Mouse (Mus musculus) G1E-ER4 (cell line): Measurements from ENCODE around the gene Pllp. TPM values are rescaled to one million over a fixed set of nuclear protein-coding genes. Genes with fewer than 3 reads are reported as not detected.

Experiments
- GATA1 ChIP-seq: IDR thresholded peaks from one replicate; pipeline ENCODE4 v1.8.0; 2012; ENCODE audit warnings: low read length, inconsistent platforms
- polyA plus RNA-seq: library from polyadenylated mRNA; stranded (reverse); fragments of >175 nt; gene quantifications from 2 replicates; pipeline ENCODE4 v1.2.3, GENCODE M21; 2012

Pllp gene
- polyA plus RNA-seq, 1 experiment = not detected

GRCm38 (mm10) chr8:94710336-94710735, 14.3 kb upstream of the Pllp start:
- no peak for TF ChIP-seq GATA1

- TF ChIP-seq GATA1 = no peak
Observed at GRCm38 (mm10) chr8:94706732-94707395, 10.8 kb upstream of the Pllp start.

- TF ChIP-seq GATA1 = no peak
Observed at GRCm38 (mm10) chr8:94705581-94706245, 9.6 kb upstream of the Pllp start.

GRCm38 (mm10) chr8:94704669-94704984, 8.5 kb upstream of the Pllp start:
- TF ChIP-seq GATA1 = no peak

GRCm38 (mm10) chr8:94703972-94704668, 8.0 kb upstream of the Pllp start:
- TF ChIP-seq GATA1 = no peak

GRCm38 (mm10) chr8:94702844-94703813, 7.1 kb upstream of the Pllp start:
- TF ChIP-seq GATA1 = no peak

- no peak for TF ChIP-seq GATA1
Observed at GRCm38 (mm10) chr8:94702156-94702555, 6.1 kb upstream of the Pllp start.

GRCm38 (mm10) chr8:94700421-94700935, 4.4 kb upstream of the Pllp start:
- no peak for TF ChIP-seq GATA1

GRCm38 (mm10) chr8:94699366-94699765, 3.3 kb upstream of the Pllp start:
- TF ChIP-seq GATA1 = no peak

- TF ChIP-seq GATA1 = no peak
Observed at GRCm38 (mm10) chr8:94697956-94698355, 1.9 kb upstream of the Pllp start.

- TF ChIP-seq GATA1 = no peak
Observed at GRCm38 (mm10) chr8:94696566-94696965, 488 bp upstream of the Pllp start.

GRCm38 (mm10) chr8:94695341-94695993, 611 bp downstream of the Pllp start:
- TF ChIP-seq GATA1 = no peak

GRCm38 (mm10) chr8:94694701-94695100, 1.4 kb downstream of the Pllp start:
- no peak for TF ChIP-seq GATA1

GRCm38 (mm10) chr8:94685953-94686352, 10.1 kb downstream of the Pllp start:
- no peak for TF ChIP-seq GATA1

GRCm38 (mm10) chr8:94684287-94684686, 11.8 kb downstream of the Pllp start:
- no peak for TF ChIP-seq GATA1
